Mouse (Mus musculus) gonadal fat pad, adult 2 months (tissue): Measurements from ENCODE around the gene Atxn1. TPM values are rescaled to one million over a fixed set of nuclear protein-coding genes. Genes with fewer than 3 reads are reported as not detected.

Experiments
- DNase-seq: peaks from one replicate; pipeline ENCODE4 v3.0.0-alpha.2; 2012; ENCODE audit warnings: low read depth
- polyA plus RNA-seq: library from polyadenylated mRNA; depleted of rRNA; stranded (reverse); fragments of >200 nt; gene quantifications from 2 replicates; pipeline ENCODE4 v1.2.3, GENCODE M21; 2012

Atxn1 gene
- polyA plus RNA-seq, 1 experiment, result 11.6 TPM

GRCm38 (mm10) chr13:45783681-45784080 is 181.1 kb downstream of the Atxn1 start:
- DNase-seq, result peak; percentile 64

GRCm38 (mm10) chr13:45778750-45779149 is 186.1 kb downstream of the Atxn1 start:
- DNase-seq, result no peak

GRCm38 (mm10) chr13:45778171-45778570 is 186.6 kb downstream of the Atxn1 start:
- no peak for DNase-seq

GRCm38 (mm10) chr13:45775516-45775915 is 189.3 kb downstream of the Atxn1 start:
- DNase-seq, result no peak

- DNase-seq, result no peak
Measured at GRCm38 (mm10) chr13:45773381-45774168, 191.2 kb downstream of the Atxn1 start.

- no peak for DNase-seq
Measured at GRCm38 (mm10) chr13:45769757-45770156, 195.1 kb downstream of the Atxn1 start.

GRCm38 (mm10) chr13:45768250-45768649 is 196.6 kb downstream of the Atxn1 start:
- no peak for DNase-seq

- DNase-seq, result no peak
Measured at GRCm38 (mm10) chr13:45764354-45764753, 200.5 kb downstream of the Atxn1 start.

- no peak for DNase-seq
Measured at GRCm38 (mm10) chr13:45762278-45762677, 202.5 kb downstream of the Atxn1 start.

GRCm38 (mm10) chr13:45754483-45754882 is 210.3 kb downstream of the Atxn1 start:
- no peak for DNase-seq

- no peak for DNase-seq
Measured at GRCm38 (mm10) chr13:45752498-45752897, 212.3 kb downstream of the Atxn1 start.

GRCm38 (mm10) chr13:45751231-45751630 is 213.6 kb downstream of the Atxn1 start:
- no peak for DNase-seq

GRCm38 (mm10) chr13:45750627-45751026 is 214.2 kb downstream of the Atxn1 start:
- DNase-seq, result no peak

- DNase-seq, result no peak
Measured at GRCm38 (mm10) chr13:45749937-45750336, 214.9 kb downstream of the Atxn1 start.

GRCm38 (mm10) chr13:45749222-45749621 is 215.6 kb downstream of the Atxn1 start:
- no peak for DNase-seq

GRCm38 (mm10) chr13:45748691-45749090 is 216.1 kb downstream of the Atxn1 start:
- DNase-seq, result no peak

GRCm38 (mm10) chr13:45745851-45746773 is 218.7 kb downstream of the Atxn1 start:
- DNase-seq, result no peak

- no peak for DNase-seq
Measured at GRCm38 (mm10) chr13:45744803-45745432, 219.9 kb downstream of the Atxn1 start.

GRCm38 (mm10) chr13:45743848-45744247 is 221.0 kb downstream of the Atxn1 start:
- no peak for DNase-seq

- no peak for DNase-seq
Measured at GRCm38 (mm10) chr13:45740369-45740768, 224.4 kb downstream of the Atxn1 start.

GRCm38 (mm10) chr13:45736241-45736640 is 228.6 kb downstream of the Atxn1 start:
- no peak for DNase-seq

GRCm38 (mm10) chr13:45735802-45736201 is 229.0 kb downstream of the Atxn1 start:
- DNase-seq, result no peak
